Mouse (Mus musculus) heart, embryonic 10.5 days (tissue): ENCODE measurements around the gene Col11a1. TPM values are rescaled to one million over a fixed set of nuclear protein-coding genes. Genes with fewer than 3 reads are reported as not detected.
A peak's percentile ranks its signal among the peaks of the same experiment; 100 is the strongest.

Experiments used
- DNase-seq: peaks from one replicate; pipeline ENCODE4 v3.0.0-alpha.2; 2017; ENCODE audit warnings: low spot score
- H3K27ac ChIP-seq: fragments of 300-500 bp; sonication (generic); 2 replicates; pipeline ENCODE4 v1.5.1; 2016; ENCODE audit warnings: mild to moderate bottlenecking
- H3K27me3 ChIP-seq: fragments of 300-500 bp; sonication (generic); 2 replicates; pipeline ENCODE4 v1.6.1; 2016; ENCODE audit warnings: mild to moderate bottlenecking; ENCODE audit not compliant: poor library complexity, insufficient read depth, severe bottlenecking
- H3K36me3 ChIP-seq: fragments of 300-500 bp; sonication (generic); 2 replicates; pipeline ENCODE4 v1.6.1; 2016; ENCODE audit warnings: mild to moderate bottlenecking, moderate library complexity
- H3K4me1 ChIP-seq: fragments of 300-500 bp; sonication (generic); 2 replicates; pipeline ENCODE4 v1.6.1; 2016; ENCODE audit warnings: mild to moderate bottlenecking
- H3K4me3 ChIP-seq: fragments of 300-500 bp; sonication (generic); 2 replicates; pipeline ENCODE4 v1.5.1; 2016; ENCODE audit warnings: mild to moderate bottlenecking, moderate library complexity
- H3K9me3 ChIP-seq: fragments of 300-500 bp; sonication (generic); 2 replicates; pipeline ENCODE4 v1.6.1; 2016; ENCODE audit warnings: mild to moderate bottlenecking, moderate library complexity
- WGBS: fragments of 180-500 bp; shearing (Covaris S2); methylation state at CpG from one replicate; pipeline ENCODE4 v1.1.7; 2016; 5-methylcytosine and 5-hydroxymethylcytosine counted together
- polyA plus RNA-seq: library from polyadenylated mRNA; unstranded; fragments of >200 nt; fragmentation: Nextera tagmentation; extraction: Ambion mirVana; gene quantifications from 2 replicates; pipeline ENCODE4 v1.2.1, GENCODE M21; 2016

Gene Col11a1
- 6.0 and 11.9 TPM in 2 replicates for polyA plus RNA-seq

DNA sequence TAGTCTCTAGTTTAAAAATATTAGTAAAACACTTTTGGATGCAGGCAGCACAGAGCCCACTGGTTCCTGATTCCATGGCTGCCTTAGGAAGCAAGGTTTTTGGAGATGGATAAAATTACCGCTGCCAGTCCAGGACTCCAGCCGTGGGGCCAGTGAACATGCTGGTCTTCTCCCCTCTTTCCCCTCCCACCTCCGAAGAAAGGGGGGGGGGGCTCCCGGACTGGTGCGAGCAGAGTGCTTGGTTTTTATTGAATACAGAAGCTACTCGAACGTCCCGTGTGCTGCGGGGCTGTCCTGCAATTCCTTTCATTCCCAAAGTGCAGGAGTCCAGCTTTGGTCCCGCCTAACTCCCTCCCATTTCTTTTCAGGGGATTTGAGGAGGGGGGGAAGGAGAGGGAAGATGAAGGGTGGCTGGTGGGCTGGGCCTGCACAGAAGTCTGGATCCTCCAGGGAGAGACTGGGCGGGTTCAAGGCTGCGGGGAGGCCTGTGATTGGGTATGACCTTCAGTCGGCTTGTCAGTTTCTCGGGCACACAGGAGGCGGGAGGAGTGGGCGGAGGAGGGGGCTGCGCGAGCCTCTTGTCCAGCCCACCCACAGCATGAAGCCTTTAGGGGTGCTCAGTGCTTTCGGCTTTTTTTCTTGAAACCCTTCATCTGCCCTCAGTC is at the start of gene Col11a1:
Gene Col11a1 (plus strand): TSS at position 570 of the 665 bp plus-strand sequence.
- H3K27me3 ChIP-seq, result no peaks in the 10 kb centered on the region
- peak; percentile 92 for DNase-seq
- peak within 1 kb of the TSS; percentile 72 for H3K4me3 ChIP-seq
- WGBS, result under 1% methylated on average over 19 of the region's 19 CpGs
- H3K9me3 ChIP-seq, result no peaks in the 10 kb centered on the region
- H3K36me3 ChIP-seq, result no peaks in the 10 kb centered on the region
- peak within 1 kb of the TSS; percentile 70 for H3K27ac ChIP-seq
- H3K4me1 ChIP-seq, result 0 out of 2 replicates have a peak, but pooled peaks cover 4% of the 10 kb centered on the region

DNA sequence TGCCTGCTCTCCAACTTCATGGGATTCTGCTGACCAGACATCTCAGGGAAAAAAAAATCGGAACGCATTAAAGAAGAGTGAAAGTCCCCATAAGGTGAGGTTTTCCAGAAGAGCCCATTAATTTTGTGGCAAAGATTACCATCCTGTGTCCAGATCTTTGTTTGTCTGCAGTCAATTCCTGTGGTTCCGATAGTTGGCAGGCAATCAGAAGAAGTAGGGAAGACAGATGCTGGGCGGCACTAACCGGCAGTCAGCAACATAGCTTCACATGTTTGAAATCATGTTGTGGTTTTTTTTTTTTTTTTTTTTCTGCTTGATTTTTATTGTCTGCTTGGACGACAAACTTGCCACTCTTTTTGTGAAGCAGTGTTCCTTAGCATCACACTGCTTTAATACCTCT is 39.4 kb upstream of the Col11a1 start:
- Histone ChIP-seq H3K4me1 (no peaks in the 10 kb centered on the region), H3K27me3 (no peaks in the 10 kb centered on the region), H3K36me3 (no peaks in the 10 kb centered on the region), H3K4me3 (no peak overlapping the region), H3K27ac (no peak overlapping the region), H3K9me3 (no peaks in the 10 kb centered on the region)
- no peak for DNase-seq
- WGBS, result 86% methylated on average over 6 of the region's 6 CpGs

DNA sequence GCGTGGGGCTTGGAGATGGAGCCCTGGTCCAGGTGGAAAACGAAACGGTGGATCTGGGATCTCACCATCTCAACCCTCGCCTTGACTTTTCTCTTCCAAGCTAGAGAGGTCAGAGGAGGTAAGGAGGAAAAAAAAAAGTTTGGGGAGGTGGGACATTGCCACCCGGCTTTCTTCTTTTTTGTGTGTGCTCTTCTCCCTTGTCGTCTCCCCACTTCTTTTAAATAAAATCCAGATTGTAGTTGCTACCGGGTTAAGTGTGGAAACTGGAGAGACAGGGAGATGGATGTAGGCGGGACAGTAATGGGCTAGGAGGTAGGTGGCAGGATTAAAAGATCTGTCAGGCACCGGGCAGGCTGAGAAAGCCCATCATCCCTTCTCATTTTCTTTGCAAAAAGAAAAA is 546 bp downstream of the Col11a1 start:
- Histone ChIP-seq H3K4me1 (0 out of 2 replicates have a peak, but pooled peaks cover 4% of the 10 kb centered on the region), H3K27me3 (no peaks in the 10 kb centered on the region), H3K4me3 (peak overlapping the region; percentile 72), H3K27ac (no peak overlapping the region), H3K9me3 (no peaks in the 10 kb centered on the region), H3K36me3 (no peaks in the 10 kb centered on the region)
- DNase-seq, result no peak
- under 1% methylated on average over 9 of the region's 9 CpGs for WGBS

DNA sequence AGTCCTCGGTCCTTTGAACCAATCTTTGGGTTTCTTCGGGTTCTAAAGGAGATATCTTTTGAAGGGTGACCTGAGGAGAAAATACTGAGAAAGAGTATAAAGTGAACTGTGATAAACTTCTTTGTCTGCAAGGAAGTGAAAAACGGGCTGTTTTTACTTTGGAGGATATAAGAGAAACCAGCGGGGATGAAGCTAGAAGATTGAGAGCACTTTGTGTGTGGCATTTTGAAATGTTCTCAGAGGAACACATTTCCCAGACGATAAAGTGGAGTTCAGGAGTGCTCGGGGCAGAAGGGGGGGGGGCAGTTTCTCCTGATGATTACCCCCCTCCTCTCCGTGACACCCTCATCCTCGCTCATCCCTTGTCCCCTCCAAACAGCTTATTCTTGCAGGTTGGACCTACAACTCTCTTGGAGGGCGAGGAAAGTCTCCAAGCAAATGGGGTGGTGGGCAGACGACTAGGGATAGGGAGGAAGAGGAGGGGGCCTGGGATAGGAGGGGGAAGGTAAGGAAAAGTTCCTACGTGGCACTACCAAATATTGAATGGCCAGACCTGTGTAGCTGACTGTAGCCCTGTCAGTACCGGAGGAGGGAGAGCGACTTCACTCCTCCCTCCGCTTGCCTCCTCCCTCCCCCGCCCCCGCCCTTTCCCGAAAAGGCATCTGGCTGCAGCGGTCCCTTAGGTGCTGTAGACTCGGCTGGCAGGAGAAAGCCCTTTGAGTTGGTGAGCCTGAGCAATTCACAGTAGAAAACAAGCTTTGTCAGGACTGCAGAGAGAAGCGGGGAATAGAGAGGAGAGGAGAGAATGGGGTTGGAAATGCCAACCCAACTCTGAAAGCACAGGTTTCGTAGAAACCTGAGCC is 1.2 kb downstream of the Col11a1 start:
- H3K4me3 ChIP-seq, result peak overlapping the region; percentile 72
- no peak for DNase-seq
- no peaks in the 10 kb centered on the region for H3K36me3 ChIP-seq
- 0 out of 2 replicates have a peak overlapping the region, but pooled peaks have one; percentile 36 for H3K27ac ChIP-seq
- no peaks in the 10 kb centered on the region for H3K27me3 ChIP-seq
- 0 out of 2 replicates have a peak, but pooled peaks cover 4% of the 10 kb centered on the region for H3K4me1 ChIP-seq
- no peaks in the 10 kb centered on the region for H3K9me3 ChIP-seq
- 3% methylated on average over 21 of the region's 21 CpGs for WGBS

DNA sequence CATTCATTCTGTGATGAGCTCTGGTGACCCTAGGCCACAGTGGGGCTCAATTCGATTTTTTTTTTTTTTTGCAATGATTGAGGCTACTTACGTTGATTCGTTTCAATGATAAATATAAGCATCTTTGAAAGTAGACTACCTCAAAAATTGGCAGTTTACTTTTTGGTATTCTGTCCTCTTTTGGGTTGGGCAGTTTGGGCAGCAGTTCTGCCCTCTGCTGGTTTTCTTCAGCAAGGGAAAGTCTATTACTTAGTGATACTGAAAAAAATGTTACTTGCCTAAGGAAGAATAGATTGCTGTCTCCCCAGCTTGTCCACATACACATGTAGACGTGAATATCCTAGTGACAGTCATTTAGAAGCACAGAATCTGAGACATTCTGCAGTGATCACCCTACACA is 2.0 kb downstream of the Col11a1 start:
- 5% methylated on average over 4 of the region's 4 CpGs for WGBS
- H3K36me3 ChIP-seq, result no peaks in the 10 kb centered on the region
- no peaks in the 10 kb centered on the region for H3K27me3 ChIP-seq
- H3K4me1 ChIP-seq, result 0 out of 2 replicates have a peak, but pooled peaks cover 4% of the 10 kb centered on the region
- DNase-seq, result no peak
- H3K27ac ChIP-seq, result no peak overlapping the region
- no peaks in the 10 kb centered on the region for H3K9me3 ChIP-seq
- H3K4me3 ChIP-seq, result peak overlapping the region; percentile 72

DNA sequence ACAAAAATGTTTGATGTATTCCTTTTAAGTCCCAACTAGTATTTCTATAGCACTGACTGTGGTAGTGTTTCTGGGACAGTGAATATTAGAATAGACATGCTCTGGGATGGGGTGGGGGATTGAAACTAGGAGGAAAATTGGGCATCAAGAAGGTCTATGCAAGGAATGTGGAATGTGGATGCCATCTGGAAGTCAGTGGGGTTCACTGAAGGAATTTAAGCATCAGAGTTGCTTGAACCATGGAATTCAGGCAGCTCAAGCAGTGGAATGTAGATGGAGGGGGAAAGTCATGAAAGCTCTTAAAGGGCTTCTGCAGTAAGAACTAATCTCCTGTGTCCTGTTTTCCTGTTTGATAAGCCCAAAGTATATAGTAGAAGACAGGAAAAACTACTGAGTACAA is 22.1 kb downstream of the Col11a1 start:
- no peak for DNase-seq

DNA sequence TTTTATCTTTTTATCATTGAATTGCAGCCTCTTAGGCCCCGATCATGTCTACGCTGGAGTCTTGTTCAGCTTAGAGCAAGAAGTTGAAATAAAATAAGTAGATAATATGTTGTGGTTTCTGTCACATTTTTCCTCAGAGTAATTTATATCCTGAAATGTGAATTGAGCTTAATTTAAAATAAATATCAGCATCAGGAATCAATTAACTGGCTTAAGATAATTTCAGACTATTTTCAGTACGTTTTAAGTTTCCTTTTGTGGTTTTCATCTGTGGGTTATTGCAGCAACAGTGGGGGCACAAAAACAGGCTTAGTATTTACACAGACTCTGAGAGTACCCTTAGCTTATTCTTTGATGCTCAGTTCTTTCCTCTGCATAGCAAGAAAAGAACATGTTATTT is 23.2 kb downstream of the Col11a1 start:
- Histone ChIP-seq H3K4me3 (no peak overlapping the region), H3K27ac (no peak overlapping the region), H3K4me1 (no peaks in the 10 kb centered on the region), H3K27me3 (no peaks in the 10 kb centered on the region), H3K9me3 (no peaks in the 10 kb centered on the region), H3K36me3 (no peaks in the 10 kb centered on the region)
- DNase-seq, result no peak
- WGBS, result 69% methylated on average over 3 of the region's 3 CpGs

More for the DNA sequence above, 22.1 kb downstream of the Col11a1 start:
- Histone ChIP-seq H3K4me3 (no peak overlapping the region), H3K4me1 (no peaks in the 10 kb centered on the region), H3K36me3 (no peaks in the 10 kb centered on the region), H3K27ac (no peak overlapping the region), H3K9me3 (no peaks in the 10 kb centered on the region), H3K27me3 (no peaks in the 10 kb centered on the region)

DNA sequence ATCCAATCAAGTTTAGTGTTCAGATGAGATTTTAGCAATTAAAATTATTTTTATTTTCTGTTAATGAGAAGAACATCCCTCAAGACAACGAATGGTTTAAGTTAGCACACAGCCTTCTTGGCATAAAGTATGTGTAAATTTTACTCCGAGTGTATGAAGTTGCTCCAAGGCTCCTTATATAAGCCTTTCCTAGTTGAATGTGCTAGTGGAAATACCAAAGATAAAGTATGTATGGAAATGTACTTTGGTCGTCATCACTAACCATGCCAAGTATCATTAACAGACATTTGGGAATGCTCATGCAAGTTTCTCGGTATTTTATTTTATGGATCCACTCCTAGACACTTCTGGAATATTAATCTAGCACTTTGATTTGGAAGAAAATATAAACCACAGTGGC is 34.8 kb downstream of the Col11a1 start:
- Histone ChIP-seq H3K4me1 (no peaks in the 10 kb centered on the region), H3K9me3 (no peaks in the 10 kb centered on the region), H3K27ac (no peak overlapping the region), H3K4me3 (no peak overlapping the region), H3K36me3 (no peaks in the 10 kb centered on the region), H3K27me3 (no peaks in the 10 kb centered on the region)
- DNase-seq, result no peak
- WGBS, result 74% methylated on average over 4 of the region's 4 CpGs

DNA sequence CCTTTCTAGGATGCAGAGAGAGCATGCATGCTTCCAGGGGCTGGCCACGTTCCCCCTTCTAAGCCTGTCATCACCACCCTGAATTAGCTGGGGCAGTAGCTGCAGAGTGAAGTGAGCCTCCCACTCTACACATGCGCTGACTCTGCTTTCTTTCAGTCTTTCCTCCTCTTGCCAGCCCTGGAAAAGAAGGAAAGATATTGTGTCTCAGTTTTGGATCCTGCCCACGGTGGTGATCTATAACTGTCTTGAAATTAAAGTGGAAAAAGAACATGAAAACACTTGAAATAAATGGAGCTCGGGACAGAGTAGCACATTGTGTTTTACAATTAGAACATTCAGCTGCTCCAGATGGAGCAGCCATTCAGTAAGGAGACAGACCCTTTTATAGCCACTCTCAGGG is 35.2 kb downstream of the Col11a1 start:
- DNase-seq, result no peak
- 39% methylated on average over 4 of the region's 4 CpGs for WGBS

DNA sequence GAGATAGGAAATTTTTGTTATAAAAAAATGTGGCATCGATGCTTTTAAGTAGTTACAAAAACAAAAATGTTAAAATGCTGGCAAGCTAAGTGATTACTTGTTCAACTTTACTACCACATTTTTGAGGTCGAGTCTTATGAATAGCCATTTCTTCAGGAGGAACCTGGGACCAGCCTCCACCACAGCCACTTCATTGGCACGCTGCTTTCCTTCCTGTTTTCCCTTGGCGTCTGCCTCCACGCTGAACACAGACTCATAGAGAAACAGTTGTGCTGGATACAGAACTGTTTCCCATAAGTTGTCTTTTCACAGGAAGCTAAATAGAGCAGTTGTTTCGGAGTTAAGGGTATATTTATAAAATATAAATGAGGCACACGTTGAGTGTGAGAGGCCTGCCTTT is 69.0 kb downstream of the Col11a1 start:
- no peak for DNase-seq
- 75% methylated on average over 7 of the region's 7 CpGs for WGBS
- Histone ChIP-seq H3K4me1 (no peaks in the 10 kb centered on the region), H3K36me3 (no peaks in the 10 kb centered on the region), H3K9me3 (no peaks in the 10 kb centered on the region), H3K27ac (no peak overlapping the region), H3K4me3 (no peak overlapping the region), H3K27me3 (no peaks in the 10 kb centered on the region)

More for the DNA sequence above, 35.2 kb downstream of the Col11a1 start:
- H3K4me3 ChIP-seq, result no peak overlapping the region
- no peaks in the 10 kb centered on the region for H3K9me3 ChIP-seq
- H3K36me3 ChIP-seq, result no peaks in the 10 kb centered on the region
- no peaks in the 10 kb centered on the region for H3K27me3 ChIP-seq
- no peaks in the 10 kb centered on the region for H3K4me1 ChIP-seq
- no peak overlapping the region for H3K27ac ChIP-seq

DNA sequence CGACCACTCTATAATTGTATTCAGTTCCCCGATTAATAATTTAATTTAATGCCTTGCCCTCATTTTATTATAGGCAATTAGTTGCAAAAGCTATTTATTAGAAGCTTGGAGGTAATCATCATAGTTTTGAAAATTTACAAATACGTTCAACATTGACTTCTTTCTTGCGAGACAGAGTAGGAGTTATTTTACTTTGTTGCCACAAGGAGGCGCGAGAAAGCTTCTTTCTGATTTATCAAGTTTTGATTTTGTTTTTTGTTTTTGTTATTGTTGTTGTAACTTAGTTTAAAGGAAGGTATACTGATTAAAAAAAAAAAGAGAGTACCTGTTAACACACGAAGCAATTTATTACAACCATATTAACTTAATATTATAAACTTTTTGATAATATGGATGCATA is 76.8 kb downstream of the Col11a1 start:
- no peak for DNase-seq
- 27% methylated on average over 7 of the region's 7 CpGs for WGBS
- Histone ChIP-seq H3K36me3 (no peaks in the 10 kb centered on the region), H3K27me3 (no peaks in the 10 kb centered on the region), H3K4me3 (no peak overlapping the region), H3K9me3 (no peaks in the 10 kb centered on the region), H3K4me1 (no peaks in the 10 kb centered on the region), H3K27ac (no peak overlapping the region)

DNA sequence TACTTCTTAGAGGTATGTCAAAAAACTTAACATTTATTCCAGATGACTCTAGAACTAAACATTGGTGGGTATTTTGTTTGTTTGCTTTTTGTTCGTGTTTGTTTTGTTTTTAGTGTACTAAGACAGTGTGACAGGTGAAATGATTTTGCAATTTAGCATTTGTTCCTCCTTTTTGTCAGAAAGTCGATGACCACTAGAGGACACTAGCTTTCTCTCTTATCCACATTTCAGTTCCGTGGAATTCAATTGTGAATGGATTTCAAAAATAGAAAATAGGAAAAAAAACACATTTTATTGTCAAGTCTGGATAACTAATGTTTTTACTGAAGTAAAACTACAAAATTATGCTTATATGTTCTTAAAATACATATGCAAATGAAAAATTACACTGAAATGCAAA is 116.8 kb downstream of the Col11a1 start:
- Histone ChIP-seq H3K27ac (no peak overlapping the region), H3K4me1 (no peaks in the 10 kb centered on the region), H3K36me3 (no peaks in the 10 kb centered on the region), H3K4me3 (no peak overlapping the region), H3K9me3 (no peaks in the 10 kb centered on the region), H3K27me3 (no peaks in the 10 kb centered on the region)
- no peak for DNase-seq
- 20% methylated on average over 3 of the region's 3 CpGs for WGBS
